Mouse (Mus musculus) adrenal gland, postnatal 4 days (tissue): ENCODE measurements around the gene Ankrd36. TPM values are rescaled to one million over a fixed set of nuclear protein-coding genes. Genes with fewer than 3 reads are reported as not detected.

Source experiments
- DNase-seq, 2 experiments: peaks; one replicate each; pipeline ENCODE4 v3.0.0; 2021 to 2022; ENCODE audit warnings: low spot score in 2 of 2, mixed read lengths in 2 of 2
- total RNA-seq, 2 experiments: library from RNA; stranded (reverse); gene quantifications; 2 replicates each; pipeline ENCODE4 v1.2.3; 2021

Gene Ankrd36
- total RNA-seq, 2 experiments from 2014 or later, result not detected

- DNase-seq, result no peak
Measured at GRCm38 (mm10) chr11:5734323-5734722, 164.8 kb downstream of the Ankrd36 start.

- no peak for DNase-seq
Measured at GRCm38 (mm10) chr11:5737137-5737536, 167.7 kb downstream of the Ankrd36 start.

Other genes with a start within 250 kb of the Ankrd36 start
- gene Znrf3, start 124.8 kb upstream of the Ankrd36 start, total RNA-seq, result 10 to 100 TPM; 44.3 to 44.6 TPM
- 100 to 1,000 TPM; 129 to 137 TPM for gene Xbp1, start 49.0 kb upstream of the Ankrd36 start, total RNA-seq
- gene Ccdc117, start 27.5 kb upstream of the Ankrd36 start, total RNA-seq, result 10 to 100 TPM; 24.2 to 25.0 TPM
- 100 to 1,000 TPM; 118 to 121 TPM for gene Mrps24, start 146.0 kb downstream of the Ankrd36 start, total RNA-seq
- gene Urgcp, start 192.7 kb downstream of the Ankrd36 start, total RNA-seq, result 10 to 100 TPM; 50.6 to 56.8 TPM
- gene Dbnl, start 218.8 kb downstream of the Ankrd36 start, total RNA-seq, result 10 to 100 TPM; 64.8 to 72.0 TPM
- gene Pgam2, start 234.0 kb downstream of the Ankrd36 start, total RNA-seq, result 10 to 100 TPM; 21.8 to 42.5 TPM